Mouse (Mus musculus): ENCODE data around the gene Stk39.

Gene Stk39

DNA sequence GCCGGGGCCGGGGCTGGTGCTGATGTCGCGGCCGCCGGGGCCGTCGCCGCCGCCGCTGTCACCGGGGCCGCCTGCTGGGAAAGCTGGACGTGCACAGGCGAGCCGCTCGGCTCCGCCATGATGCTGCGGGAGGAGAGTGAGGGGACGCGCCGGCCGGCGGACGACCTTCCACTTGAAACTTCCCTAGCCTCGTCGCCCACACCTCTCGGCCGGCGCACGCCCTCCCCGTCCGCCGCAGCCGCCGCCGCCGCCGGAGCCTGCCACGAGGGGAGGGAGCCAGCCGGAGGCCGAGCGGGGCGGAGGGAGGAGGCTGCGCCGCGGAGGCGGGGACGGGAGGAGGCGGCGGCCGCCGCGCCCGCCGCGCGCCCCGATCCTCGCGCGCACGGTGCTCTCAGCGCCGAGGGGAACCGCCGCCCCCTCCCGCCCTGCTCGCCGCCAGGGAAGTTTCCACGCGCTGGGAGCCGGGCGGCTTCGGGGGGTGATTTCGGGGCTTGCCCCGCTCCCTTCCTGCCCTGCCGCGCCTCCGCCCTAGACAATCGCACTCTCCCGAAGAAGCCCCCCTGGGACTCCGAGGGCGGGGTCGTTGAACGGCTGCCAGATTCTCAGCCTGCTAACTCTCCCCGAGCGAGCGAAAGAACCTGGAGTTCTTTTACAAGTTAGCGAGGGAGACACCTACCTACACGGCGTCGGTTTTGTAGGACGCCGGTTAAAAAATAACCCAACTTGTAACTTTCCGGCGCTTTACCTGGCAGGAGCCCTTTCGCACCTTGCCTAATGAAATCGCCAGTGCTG lies at the start of gene Stk39:
Gene Stk39 (minus strand): TSS at position 510 of the 792 bp plus-strand sequence.
- peak; percentile 39 for DNase-seq (ENCODE audit: extremely low spot score, low read depth, low spot score)

DNA sequence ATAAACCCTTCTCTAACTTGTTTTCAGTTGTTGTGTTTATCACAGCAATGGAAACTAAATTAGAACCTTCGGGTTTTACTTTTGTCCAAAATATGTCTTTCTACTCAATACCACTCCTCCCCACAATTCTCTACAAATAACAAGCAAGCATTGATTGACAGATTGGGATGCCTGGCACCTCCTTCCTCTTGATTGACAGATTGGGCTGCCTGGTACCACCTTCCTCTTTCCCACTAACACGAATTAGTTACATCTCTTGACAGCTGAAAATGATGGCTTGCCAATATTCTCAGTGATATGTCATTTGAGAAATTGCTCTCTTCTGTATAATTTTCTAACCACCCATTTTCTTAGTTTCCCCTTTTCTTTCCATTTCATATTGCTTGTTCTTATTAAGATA lies 43.3 kb upstream of the Stk39 start:
- no peak for DNase-seq (ENCODE audit: extremely low spot score, low read depth, low spot score)

DNA sequence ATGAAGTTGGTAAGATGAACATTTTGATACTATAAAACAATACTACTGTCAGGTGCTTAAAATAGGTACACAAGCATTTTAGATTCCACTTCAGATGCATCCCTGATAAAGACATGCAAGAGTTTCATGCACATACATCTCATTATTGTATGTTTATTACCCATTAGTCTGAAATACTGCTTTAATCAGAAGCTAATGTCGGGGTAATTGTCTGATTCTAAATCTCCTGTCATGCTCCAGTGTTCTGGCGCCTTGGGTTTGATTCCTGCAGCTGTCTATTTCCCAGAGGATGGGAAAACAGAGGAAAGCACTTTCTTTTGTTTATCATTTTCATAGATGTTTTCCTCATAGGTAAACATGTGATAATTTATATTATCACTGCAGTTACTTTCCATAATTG lies 31.1 kb upstream of the Stk39 start:
- DNase-seq (ENCODE audit: extremely low spot score, low read depth, low spot score), result peak; percentile 1

DNA sequence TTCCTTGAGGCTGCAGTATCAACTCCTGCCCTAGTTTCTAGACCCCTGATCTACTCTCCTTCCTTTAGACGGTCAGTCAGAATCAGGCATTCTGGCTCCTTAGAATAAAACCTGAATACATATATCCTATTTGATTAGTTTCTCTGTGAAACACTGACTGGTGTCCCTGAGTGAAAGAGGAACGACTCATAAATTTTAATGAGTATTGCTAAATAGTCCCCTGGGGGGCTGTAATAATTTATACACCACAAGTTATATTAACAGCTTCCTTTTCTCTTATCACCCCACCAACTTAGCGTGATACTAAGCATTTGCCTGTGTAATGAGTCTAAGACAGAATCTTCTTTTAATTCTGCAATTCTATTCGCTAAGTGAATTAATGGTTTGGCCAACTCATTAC lies 30.7 kb upstream of the Stk39 start:
- DNase-seq (ENCODE audit: extremely low spot score, low read depth, low spot score), result no peak

DNA sequence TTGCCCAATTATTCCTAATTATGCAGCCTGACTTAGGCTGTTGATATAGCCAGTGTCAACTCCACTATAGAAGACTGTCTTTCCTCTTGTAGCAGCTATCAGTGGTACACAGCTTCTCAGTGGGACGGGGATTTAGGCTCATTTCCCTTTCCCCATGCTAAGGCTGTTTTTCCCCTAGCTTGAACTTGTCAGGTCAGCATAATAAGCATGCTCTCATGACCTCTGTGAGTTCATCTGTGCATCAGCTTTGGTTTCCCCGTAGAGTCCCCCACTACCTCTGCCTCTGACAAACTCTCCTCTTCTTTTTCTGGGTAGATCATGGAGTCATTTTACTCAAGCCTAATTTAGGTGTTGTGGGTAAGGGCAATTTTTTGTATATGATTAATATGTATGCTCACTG lies 30.2 kb upstream of the Stk39 start:
- peak; percentile 2 for DNase-seq (ENCODE audit: extremely low spot score, low read depth, low spot score)

DNA sequence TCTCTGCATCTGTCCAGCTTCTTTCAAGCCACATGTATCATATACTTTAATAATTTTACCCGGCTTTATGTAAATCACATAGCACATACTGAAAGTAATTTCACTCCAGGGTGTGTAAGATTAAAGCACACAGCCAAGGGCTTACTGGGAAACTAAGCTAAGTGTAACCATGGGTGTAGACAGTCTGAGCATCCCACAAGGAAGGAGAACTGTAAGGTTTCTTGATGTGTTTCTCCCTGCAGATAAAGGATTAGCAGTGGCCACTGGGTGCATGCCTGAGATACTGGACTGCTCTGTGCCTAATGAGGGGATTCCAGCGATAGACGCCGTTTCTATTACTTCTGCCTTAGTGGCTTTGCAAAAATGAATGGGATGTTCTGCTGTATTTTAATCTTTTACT lies 14.2 kb upstream of the Stk39 start:
- DNase-seq (ENCODE audit: extremely low spot score, low read depth, low spot score), result no peak

DNA sequence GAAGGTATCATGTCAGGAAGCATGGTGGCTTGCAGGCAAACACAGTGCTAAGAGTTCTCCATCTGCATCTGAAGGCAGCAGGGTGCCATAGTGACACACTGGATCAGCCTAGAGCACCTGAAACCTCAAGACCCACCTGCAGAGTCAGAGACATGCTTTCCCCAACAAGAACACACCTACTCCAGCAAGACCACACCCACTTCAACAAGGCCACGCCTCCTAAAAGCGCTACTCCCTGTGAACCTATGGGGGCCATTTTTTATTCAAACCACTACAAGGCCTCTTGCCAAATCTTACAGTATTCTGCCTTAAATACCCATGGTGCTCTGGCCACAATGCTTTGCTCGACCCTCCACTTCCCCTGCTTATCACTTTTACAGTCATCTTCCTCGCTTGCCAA lies 13.1 kb upstream of the Stk39 start:
- DNase-seq (ENCODE audit: extremely low spot score, low read depth, low spot score), result no peak

DNA sequence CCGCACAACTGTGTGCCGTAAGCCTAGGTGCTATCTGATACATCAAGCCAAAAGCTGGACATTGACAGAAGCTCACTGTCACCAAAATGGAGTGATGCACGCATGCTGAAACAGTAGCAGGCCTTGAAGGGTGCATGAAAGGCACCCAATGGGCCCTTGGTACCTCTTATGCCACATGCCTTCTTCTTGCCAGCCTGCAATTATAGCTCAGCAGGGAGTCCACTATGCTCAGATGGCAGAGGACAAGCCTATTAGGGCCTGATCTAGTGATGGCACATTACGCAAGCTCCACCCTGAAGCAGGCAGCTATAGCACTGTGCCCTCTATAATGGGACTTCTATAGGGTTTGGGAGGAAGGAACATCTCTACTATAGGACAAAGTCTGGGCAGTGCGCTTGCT lies 10.8 kb upstream of the Stk39 start:
- DNase-seq (ENCODE audit: extremely low spot score, low read depth, low spot score), result no peak

DNA sequence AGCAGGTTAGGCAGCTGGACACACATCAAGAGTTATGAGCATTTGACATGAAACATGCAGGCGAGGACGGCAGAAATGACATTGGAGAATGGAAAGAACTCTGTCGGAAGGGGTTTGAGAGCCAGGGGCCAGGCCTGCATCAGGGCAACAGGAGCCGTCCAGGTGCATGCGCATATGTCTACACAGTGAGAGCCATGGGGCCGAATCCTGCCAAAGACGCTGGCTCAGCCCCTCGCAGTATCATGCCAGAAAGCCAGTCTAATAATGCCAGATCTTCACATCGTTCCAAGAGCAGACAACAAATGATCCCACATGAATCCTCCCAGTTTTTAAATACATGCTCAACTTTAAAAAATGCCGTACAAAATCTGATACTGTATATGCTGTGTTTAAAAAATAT lies 7.8 kb upstream of the Stk39 start:
- no peak for DNase-seq (ENCODE audit: extremely low spot score, low read depth, low spot score)

DNA sequence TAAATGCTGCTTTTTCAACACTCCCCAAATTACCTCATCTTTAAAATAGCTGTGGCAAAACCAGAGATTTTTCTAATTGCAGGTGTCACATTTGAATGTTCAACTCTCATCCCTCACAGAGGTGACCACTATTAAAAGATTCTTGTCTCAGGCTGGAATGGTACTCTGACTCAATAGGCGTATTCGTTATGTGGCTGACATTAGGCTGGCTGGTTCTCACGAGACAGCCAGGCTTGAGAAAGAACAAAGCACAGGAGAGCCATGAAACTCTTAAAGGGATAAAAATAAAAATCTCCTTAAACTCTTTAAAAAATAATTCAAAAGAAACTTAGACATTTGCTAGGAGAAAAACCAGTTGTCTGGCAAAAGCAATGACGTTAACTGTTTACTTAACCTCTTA lies 853 bp upstream of the Stk39 start:
- DNase-seq (ENCODE audit: extremely low spot score, low read depth, low spot score), result no peak

DNA sequence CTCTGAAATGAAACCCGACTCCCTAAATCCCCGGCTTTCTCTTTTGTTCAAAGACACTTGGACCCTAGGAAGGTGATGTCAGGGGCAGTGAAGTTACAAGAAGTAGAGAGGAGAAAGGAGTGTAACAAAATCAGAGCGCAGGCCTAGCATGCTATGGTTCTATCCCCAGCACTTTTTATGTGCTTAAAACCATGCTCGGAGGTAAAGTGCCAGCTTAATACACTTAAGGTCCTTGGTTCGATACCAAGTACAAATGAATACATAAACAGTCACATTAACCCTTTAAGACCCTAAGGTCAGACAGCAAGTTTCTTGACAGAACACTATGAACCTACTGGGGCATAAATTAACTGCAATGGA lies 463 bp upstream of the Stk39 start:
- DNase-seq (ENCODE audit: extremely low spot score, low read depth, low spot score), result peak; percentile 39

DNA sequence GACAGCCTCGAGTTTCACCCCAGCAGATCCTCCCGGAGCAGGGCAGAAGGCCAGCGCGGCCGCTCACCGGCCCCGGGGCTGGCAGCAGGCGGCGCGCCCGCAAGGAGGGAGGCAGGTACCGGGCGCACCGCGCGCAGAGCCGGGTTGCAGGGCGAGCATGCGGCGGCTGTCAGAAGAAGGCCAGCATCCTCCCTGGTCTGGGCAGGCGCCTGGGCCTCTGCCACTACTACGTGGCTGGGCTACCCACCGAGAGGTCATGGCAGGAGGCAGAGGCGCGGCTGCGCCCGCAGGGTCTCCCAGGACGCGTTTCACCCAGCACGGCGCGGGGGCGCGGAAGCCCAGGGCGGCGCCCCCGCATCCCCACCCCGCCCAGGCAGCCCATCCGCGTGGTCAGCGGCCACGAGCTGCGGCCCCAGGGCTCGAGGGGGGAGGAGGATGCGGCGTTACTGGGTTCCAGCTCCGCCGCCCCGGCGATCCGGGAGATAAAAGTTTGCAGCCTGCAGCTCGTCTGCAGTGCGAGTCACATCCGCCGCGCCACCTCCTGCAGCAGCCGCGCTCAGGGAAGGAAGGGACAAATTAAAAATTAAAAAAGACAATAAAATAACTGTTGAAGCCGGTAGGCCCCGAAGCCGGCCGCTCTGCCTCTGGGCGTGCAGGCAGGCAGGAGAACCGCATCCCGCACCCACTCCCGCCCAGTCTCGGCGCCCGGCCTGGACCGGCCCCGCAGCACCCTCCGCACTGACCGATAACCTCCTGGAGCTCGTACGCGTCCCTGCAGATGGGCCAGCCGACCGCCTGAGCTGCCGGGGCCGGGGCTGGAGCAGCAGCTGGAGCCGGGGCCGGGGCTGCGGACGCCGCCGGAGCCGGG lies 943 bp downstream of the Stk39 start:
- DNase-seq (ENCODE audit: extremely low spot score, low read depth, low spot score), result no peak

DNA sequence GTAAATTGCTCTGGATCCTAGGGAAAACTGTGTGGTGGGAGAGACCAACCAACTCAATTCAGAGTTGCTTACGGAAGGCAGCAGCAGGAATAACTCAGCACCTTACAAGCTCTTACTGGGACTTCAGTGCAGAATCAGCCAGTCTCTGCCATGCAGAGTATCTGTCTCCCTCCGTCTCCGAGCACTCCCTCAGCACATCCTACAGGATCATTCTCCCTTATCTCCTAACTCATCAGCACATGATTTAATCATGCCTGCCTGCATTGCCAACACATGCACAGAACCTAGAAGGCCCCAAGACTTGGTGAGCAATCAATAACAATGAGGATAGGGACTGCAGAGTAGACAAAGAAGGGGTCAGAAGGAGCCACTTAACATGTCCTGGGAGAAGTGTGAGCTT lies 2.6 kb downstream of the Stk39 start:
- no peak for DNase-seq (ENCODE audit: extremely low spot score, low read depth, low spot score)

DNA sequence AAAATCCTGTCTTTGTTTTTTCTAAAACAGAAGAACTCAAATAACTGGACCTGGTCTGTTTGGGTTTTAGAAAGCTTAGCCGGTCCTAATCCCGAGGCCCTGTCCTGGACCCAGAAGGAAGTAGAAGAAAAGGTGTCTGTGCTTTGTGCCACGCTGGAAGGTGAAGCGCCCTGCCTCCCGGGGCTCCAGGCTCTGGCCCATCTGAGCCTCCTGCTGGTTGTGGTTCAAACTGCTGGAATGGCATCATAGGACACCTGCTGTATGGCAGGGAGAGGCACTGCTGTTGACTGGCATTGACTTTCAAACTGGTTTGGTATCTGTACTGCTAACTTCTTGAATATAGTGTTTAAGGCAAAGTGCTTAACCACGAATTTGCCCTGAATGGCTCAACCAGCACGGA lies 3.4 kb downstream of the Stk39 start:
- no peak for DNase-seq (ENCODE audit: extremely low spot score, low read depth, low spot score)

DNA sequence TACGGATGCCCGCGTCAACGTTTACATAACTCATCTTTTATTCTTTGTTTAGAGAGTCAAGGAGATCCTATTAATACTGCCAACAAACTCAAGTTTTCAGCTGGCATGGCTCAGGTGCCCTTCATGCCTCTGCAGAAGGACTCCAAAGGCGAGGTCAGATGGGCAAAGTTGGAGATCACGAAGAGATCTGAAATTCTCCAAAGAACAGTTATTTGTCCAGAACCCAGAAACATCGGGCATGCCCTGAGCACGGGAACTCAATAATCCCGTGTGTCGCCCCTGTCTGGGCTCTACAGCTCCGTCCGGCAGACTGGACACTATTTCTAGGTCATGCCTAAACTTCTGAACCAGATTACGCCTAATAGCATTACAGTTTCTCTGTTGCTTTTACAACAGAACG lies 3.8 kb downstream of the Stk39 start:
- no peak for DNase-seq (ENCODE audit: extremely low spot score, low read depth, low spot score)

DNA sequence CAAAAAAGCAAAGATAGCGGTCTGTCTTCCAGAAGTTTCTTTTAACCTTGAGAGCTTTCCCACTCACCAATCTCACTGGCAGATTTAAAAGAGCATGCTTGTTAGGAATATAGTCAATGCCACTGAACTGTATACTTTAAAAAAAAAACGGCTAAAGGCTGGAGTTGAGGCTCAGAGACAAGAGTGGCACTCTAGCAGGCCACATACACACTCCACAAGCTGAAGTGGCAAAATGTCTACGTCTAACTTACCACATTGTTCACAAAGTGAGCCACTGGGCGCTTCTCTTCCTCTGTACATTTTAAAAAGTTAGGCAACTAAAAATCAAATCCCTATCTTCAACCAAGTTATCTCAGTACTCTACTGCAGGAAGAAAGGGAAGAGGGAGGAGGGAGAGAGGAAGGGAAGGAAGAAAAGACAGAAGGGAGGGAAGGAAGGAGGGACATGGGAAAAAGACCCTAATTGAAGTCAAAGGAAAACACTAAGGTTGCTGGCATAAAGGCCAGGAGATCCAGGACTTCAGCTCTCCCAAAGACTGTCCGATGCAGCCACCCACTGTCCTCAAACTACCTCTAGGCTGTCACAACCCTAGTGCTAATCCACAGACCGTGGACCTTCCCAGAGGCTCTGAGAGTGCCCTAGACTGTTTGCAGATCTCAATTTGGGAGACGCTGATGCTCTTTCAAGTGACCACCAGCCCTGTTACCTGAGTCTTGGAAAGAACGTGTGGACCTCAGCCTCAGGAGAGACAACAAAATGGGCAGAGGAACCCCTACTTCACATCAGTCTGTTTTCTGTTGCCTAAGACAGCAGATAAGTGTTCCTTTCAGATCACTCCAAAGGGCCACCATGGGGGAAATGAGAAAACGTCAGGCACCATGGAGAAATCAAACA lies 4.7 kb downstream of the Stk39 start:
- DNase-seq (ENCODE audit: extremely low spot score, low read depth, low spot score), result no peak

DNA sequence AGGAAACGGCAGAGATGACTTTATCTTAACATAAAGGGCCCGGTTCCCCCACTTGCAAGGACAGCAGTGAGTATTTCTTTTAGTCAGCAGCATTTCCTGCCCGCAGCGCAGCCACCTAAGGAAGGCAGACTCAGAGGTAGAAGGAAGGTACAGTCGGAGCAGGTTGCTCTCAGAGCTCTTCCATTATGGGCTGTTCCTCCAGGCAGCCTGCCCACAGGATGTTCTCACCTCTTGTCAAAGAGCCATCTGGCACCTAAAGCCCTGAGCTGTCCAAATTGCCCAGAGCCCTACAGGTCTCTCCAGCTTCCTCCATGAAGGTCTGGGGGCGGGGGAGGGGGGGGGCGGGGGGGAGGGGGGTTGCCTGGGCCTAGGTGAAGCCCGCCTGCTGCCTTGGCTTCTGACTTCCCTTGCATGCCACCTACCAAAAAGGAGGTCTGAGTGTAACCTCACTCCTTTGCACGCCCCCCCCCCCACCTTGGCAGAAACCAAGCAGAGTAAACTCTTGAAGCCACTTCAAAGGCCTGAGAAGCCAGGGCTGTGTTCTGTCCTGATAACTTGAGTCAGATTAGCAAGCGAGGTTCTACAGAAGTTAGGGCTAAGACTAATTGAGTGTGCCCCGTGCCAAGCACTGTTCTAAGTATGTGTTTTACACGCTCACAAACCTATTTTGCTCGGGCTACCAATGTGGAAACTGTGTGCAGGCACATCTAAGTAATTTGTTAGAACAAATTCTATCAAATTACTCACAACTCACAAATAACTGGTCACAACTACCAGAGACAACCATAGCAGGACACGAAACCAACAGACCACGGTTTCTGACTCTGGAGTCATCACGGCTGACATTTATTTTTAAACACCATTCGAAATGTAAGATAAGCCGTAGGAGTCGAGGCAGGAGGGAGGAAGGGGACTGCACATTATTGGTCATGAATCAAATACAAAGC lies 5.7 kb downstream of the Stk39 start:
- DNase-seq (ENCODE audit: extremely low spot score, low read depth, low spot score), result no peak

DNA sequence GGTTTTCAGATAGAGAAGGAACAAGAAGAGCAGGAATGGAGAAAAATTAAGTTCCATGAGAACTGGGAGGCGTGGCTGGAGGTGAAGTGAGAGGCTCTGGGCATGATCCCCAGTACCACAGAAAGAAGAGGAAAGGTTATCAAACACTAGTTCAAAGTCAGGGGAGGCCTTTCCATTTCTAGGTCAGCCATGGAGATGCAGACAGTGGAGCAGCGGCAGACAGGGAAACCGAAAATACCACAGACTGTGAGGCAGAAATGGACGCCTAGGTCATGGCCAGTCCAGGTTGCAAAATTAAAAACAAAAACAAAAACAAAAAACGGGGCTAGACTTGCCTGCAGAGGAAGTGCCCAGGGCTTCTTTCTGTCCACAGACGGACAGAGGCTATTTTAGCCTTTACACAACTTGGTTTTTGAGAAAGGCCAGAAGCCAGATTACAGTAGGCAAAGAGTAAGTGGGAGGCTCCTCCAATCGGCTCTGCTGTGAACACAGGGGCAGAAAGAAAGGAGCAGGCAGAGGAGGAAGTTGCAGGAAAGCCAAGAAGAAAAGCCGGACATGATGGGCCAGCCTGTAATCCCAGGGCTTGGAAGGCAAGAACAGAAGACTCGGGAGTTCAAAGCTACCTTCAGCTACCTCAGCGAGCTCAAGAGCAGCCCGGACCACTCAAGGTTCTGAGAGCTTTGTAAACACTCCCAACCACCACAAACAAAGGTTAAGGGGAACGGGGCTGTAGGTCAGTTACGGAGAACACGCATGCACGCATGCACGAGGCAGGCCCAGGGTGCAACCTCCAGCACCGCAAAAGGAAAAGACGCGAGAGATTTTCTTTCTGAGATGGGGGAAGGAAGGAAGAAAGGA lies 6.6 kb downstream of the Stk39 start:
- no peak for DNase-seq (ENCODE audit: extremely low spot score, low read depth, low spot score)

DNA sequence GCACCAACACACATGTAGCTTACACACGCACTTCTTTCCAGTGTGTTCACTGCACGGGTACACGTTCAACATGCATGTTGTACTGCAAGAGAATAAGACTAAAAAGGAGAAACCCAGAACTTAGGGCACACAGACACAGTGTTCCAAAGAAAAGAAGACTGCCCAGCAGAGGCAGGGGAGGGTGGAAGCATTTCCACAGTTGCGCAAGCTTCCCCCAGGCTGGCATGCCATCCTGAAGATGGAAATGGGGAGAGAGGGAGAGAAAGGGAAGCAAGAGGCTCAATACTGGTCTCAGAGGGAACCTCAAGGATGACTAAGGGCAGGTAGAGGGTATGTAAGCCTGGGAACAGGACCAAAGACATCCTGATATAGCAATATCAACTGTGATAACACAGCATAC lies 7.6 kb downstream of the Stk39 start:
- no peak for DNase-seq (ENCODE audit: extremely low spot score, low read depth, low spot score)

Data from hindlimb bud, embryonic 11.5 days (tissue).